Mouse (Mus musculus): ENCODE results near the gene Ccdc87. TPM values are rescaled to one million over a fixed set of nuclear protein-coding genes. Genes with fewer than 3 reads are reported as not detected.

The Ccdc87 gene
- total and polyA plus RNA-seq, 3 experiments = not detected

GRCm38 (mm10) chr19:4813015-4813414 is 26.2 kb upstream of the Ccdc87 start:
- H3K4me3 ChIP-seq (replicated peaks in 1 of 3; ENCODE audit: low read depth in 2 of 3, low read length in 2 of 3, poor library complexity in 1 of 3) = no peak overlapping the region
- H3K9me3 ChIP-seq (replicated peaks; ENCODE audit: low read length) = peaks cover 7% of the 10 kb centered on the region
- H3K36me3 ChIP-seq (replicated peaks in 1 of 2; ENCODE audit: control insufficient read depth in 1 of 2, insufficient read depth in 1 of 2, low read length in 1 of 2) = peaks cover 0 to 2% of the 10 kb centered on the region in 2 experiments
- TF ChIP-seq UBTF (IDR thresholded peaks at IDR 0.05; ENCODE audit: low read depth, low read length) (no peak), ELF1 (IDR thresholded peaks at IDR 0.05; ENCODE audit: low read depth, low read length) (no peak), E2F4 (IDR thresholded peaks at IDR 0.05; ENCODE audit: insufficient replicate concordance, low read depth, low read length) (no peak), CTCF (conservative IDR thresholded peaks at IDR 0.05 in 1 of 2, IDR thresholded peaks at IDR 0.05 in 1 of 2; ENCODE audit: low read depth in 2 of 2, low read length in 2 of 2) (peak in 1 of 2 experiments; percentile 41; a peak in 3 of 4 replicates), NRF1 (IDR thresholded peaks at IDR 0.05; ENCODE audit: low read depth, low read length) (no peak)
- DNase-seq (ENCODE audit: extremely low read depth) = peak; percentile 37
- H3K9ac ChIP-seq (ENCODE audit: insufficient read depth, low read depth) = no peak overlapping the region
- in situ Hi-C loops (cut with MboI; ENCODE audit: low pct_ligation_motif_present, low pct_unique_long_range_greater_than_20kb, low sequenced_read_pairs) = no loop called here
- H3K79me2 ChIP-seq (replicated peaks; ENCODE audit: control insufficient read depth, extremely low read depth, insufficient read depth, poor library complexity, severe bottlenecking) = peaks cover 33% of the 10 kb centered on the region
- H3K27ac ChIP-seq (ENCODE audit: insufficient read depth, low read depth) = no peak overlapping the region
- H3K4me2 ChIP-seq (ENCODE audit: insufficient read depth, low read depth, poor library complexity, severe bottlenecking) = no peak overlapping the region
- dilution Hi-C loops (cut with MboI; ENCODE audit: extremely low pct_ligation_motif_present, extremely low pct_unique_long_range_greater_than_20kb, low sequenced_read_pairs) = no loop called here
- peaks cover 2 to 9% of the 10 kb centered on the region in 2 experiments; a peak in 3 of 4 replicates for H3K4me1 ChIP-seq (ENCODE audit: control insufficient read depth in 1 of 2, insufficient read depth in 2 of 2)
- H3K27me3 ChIP-seq (replicated peaks) = no peaks in the 10 kb centered on the region

GRCm38 (mm10) chr19:4817182-4817835 is 21.9 kb upstream of the Ccdc87 start:
- H3K27me3 ChIP-seq (replicated peaks) = no peaks in the 10 kb centered on the region
- DNase-seq (ENCODE audit: extremely low read depth) = no peak
- H3K4me2 ChIP-seq (ENCODE audit: insufficient read depth, low read depth, poor library complexity, severe bottlenecking) = no peak overlapping the region
- no peak overlapping the region for H3K4me3 ChIP-seq (replicated peaks in 1 of 3; ENCODE audit: low read depth in 2 of 3, low read length in 2 of 3, poor library complexity in 1 of 3)
- H3K27ac ChIP-seq (ENCODE audit: insufficient read depth, low read depth) = no peak overlapping the region
- no peaks in the 10 kb centered on the region for H3K4me1 ChIP-seq (ENCODE audit: control insufficient read depth in 1 of 2, insufficient read depth in 2 of 2)
- no peak overlapping the region for H3K9ac ChIP-seq (ENCODE audit: insufficient read depth, low read depth)
- H3K79me2 ChIP-seq (replicated peaks; ENCODE audit: control insufficient read depth, extremely low read depth, insufficient read depth, poor library complexity, severe bottlenecking) = peaks cover 2% of the 10 kb centered on the region
- in situ Hi-C loops (cut with MboI; ENCODE audit: low pct_ligation_motif_present, low pct_unique_long_range_greater_than_20kb, low sequenced_read_pairs) (no loop called here), dilution Hi-C loops (cut with MboI; ENCODE audit: extremely low pct_ligation_motif_present, extremely low pct_unique_long_range_greater_than_20kb, low sequenced_read_pairs) (no loop called here)
- H3K36me3 ChIP-seq (replicated peaks in 1 of 2; ENCODE audit: control insufficient read depth in 1 of 2, insufficient read depth in 1 of 2, low read length in 1 of 2) = no peaks in the 10 kb centered on the region
- peaks cover 7% of the 10 kb centered on the region for H3K9me3 ChIP-seq (replicated peaks; ENCODE audit: low read length)
- no peak for TF ChIP-seq MAX (IDR thresholded peaks at IDR 0.05; ENCODE audit: low read length)
- no peak for TF ChIP-seq JUND (conservative IDR thresholded peaks at IDR 0.05; ENCODE audit: low read depth, low read length)
- TF ChIP-seq MXI1 (IDR thresholded peaks at IDR 0.05; ENCODE audit: low read depth, low read length) = no peak
- no peak for TF ChIP-seq POLR2A (IDR thresholded peaks at IDR 0.05; ENCODE audit: low read depth, low read length)
- TF ChIP-seq RAD21 (IDR thresholded peaks at IDR 0.05; ENCODE audit: low read depth, low read length) = no peak
- no peak for TF ChIP-seq MEF2A (IDR thresholded peaks at IDR 0.05; ENCODE audit: borderline replicate concordance, low read depth, low read length)
- TF ChIP-seq POLR2AphosphoS2 (IDR thresholded peaks at IDR 0.05; ENCODE audit: low read depth, low read length) = no peak
- no peak for TF ChIP-seq NELFE (IDR thresholded peaks at IDR 0.05; ENCODE audit: low read depth, low read length)
- TF ChIP-seq RCOR1 (conservative IDR thresholded peaks at IDR 0.05; ENCODE audit: low read depth, low read length) = no peak
- TF ChIP-seq ZMIZ1 (IDR thresholded peaks at IDR 0.05; ENCODE audit: low read depth, low read length) = no peak
- TF ChIP-seq SIN3A (IDR thresholded peaks at IDR 0.05; ENCODE audit: low read length) = no peak

Measured in CH12.LX (cell line).